Mouse (Mus musculus): Measurements from ENCODE around the gene Trp53rkb. TPM values are rescaled to one million over a fixed set of nuclear protein-coding genes. Genes with fewer than 3 reads are reported as not detected.

Trp53rkb gene
- polyA plus RNA-seq, 1 experiment from 2014 or later = 6.1 TPM

- no peaks in the 10 kb centered on the region for H3K4me1 ChIP-seq (ENCODE audit: control insufficient read depth, insufficient read depth, low read length)
- 78% methylated on average over 4 of the region's 4 CpGs for WGBS
- no peak overlapping the region for H3K4me2 ChIP-seq (ENCODE audit: low read depth, low read length)
- no peak overlapping the region for H3K9ac ChIP-seq (ENCODE audit: low read depth, low read length)
- H3K27me3 ChIP-seq (replicated peaks; ENCODE audit: control insufficient read depth, insufficient read depth, low read length) = no peaks in the 10 kb centered on the region
- H3K27ac ChIP-seq (ENCODE audit: low read length) = no peak overlapping the region
- H3K4me3 ChIP-seq (ENCODE audit: low read length) = no peak overlapping the region
- peaks cover 3% of the 10 kb centered on the region; the same call in 1 of the 2 replicates for H3K36me3 ChIP-seq (ENCODE audit: control insufficient read depth, insufficient read depth, low read length)
- ATAC-seq = no peak
- H3K9me3 ChIP-seq (ENCODE audit: control insufficient read depth, low read length) = no peaks in the 10 kb centered on the region
Observed at GRCm38 (mm10) chr2:166841813-166842212, 49.5 kb downstream of the Trp53rkb start.

Other genes with a start within 250 kb of the Trp53rkb start
- gene Prex1, start 78.7 kb upstream of the Trp53rkb start, polyA plus RNA-seq (2015; fragmentation: Nextera tagmentation; extraction: Ambion mirVana) = 7.9 and 8.0 TPM in 2 replicates
- 6.1 and 8.4 TPM in 2 replicates for gene Arfgef2, start 13.1 kb downstream of the Trp53rkb start, polyA plus RNA-seq (2015; fragmentation: Nextera tagmentation; extraction: Ambion mirVana)
- gene Cse1l, start 113.5 kb downstream of the Trp53rkb start, polyA plus RNA-seq (2015; fragmentation: Nextera tagmentation; extraction: Ambion mirVana) = 80.7 and 85.5 TPM in 2 replicates
- gene Stau1, start 203.8 kb downstream of the Trp53rkb start, polyA plus RNA-seq (2015; fragmentation: Nextera tagmentation; extraction: Ambion mirVana) = 60.2 and 61.2 TPM in 2 replicates
- 40.9 and 45.7 TPM in 2 replicates for gene Ddx27, start 222.7 kb downstream of the Trp53rkb start, polyA plus RNA-seq (2015; fragmentation: Nextera tagmentation; extraction: Ambion mirVana)